In the genomic region with DNA sequence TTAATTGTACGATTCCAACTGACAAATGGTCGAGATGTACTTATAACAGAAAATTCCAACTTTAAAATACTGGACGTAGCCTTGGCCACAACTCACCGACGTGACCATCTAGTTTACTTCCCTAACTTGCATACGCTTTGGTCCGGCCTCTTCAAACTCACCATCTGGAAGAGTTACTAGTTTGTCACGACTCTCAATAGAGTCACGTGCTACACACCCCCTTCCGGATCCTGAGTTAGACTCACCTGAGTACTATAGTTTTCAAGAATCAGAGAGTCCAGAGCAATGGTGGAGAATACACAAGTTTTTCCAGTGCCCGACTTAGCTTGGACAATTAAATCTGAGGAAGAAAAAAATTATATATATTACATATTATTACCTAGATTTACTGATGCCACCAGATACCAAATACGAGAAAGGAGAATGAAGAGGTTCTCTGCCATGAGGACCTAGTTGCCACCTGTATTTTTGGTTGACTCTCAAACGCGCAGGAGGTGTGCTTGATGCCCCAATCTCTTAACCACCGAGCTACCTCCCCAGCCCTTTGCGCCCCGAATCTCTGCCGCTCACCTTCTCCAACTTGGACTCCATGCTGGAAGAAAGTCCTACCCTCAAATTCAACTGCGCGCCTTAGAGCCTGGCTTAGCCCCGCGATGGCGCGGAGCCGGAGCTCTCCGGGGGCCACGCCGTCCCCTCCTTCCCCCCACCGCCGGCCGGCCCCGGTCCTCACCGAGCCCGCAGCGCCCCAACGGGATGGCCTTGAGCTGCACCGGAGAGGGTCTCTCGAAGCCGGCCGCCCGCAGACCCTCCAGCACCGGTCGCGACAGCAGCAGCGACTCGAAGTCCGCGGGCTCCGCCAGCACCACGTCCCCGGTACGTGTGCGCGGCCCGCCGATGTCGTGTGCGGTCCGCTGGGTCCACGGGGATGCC, we compare ENCODE assay signal across 8 mouse cellular contexts. TPM values are rescaled to one million over a fixed set of nuclear protein-coding genes. Genes with fewer than 3 reads are reported as not detected.
DNase-seq lines count a peak whose midpoint lies in the region; ATAC-seq and TF ChIP-seq lines count a peak whose summit lies in the region.

No protein-coding gene starts in this region.

- H3K9me3 ChIP-seq in kidney, embryonic 15.5 days (replicated peaks) = no peaks in the 10 kb centered on the region
- no peaks in the 10 kb centered on the region for H3K9me3 ChIP-seq in G1E (replicated peaks)
- no peaks in the 10 kb centered on the region for H3K9me3 ChIP-seq in forebrain, embryonic 13.5 days (replicated peaks)
- H3K9me3 ChIP-seq in liver, embryonic 13.5 days (replicated peaks) = no peaks in the 10 kb centered on the region

- H3K27ac ChIP-seq in kidney, embryonic 15.5 days = peak overlapping the region; percentile 84
- peak overlapping the region; percentile 76 for H3K27ac ChIP-seq in forebrain, embryonic 13.5 days
- peak overlapping the region; percentile 86 for H3K27ac ChIP-seq in liver, embryonic 13.5 days

- peaks cover 13% of the 10 kb centered on the region for H3K4me1 ChIP-seq in kidney, embryonic 15.5 days
- H3K4me1 ChIP-seq in G1E (ENCODE audit: insufficient read depth, low read depth, low read length) = peaks cover 18% of the 10 kb centered on the region
- H3K4me1 ChIP-seq in forebrain, embryonic 13.5 days = peaks cover 9% of the 10 kb centered on the region
- H3K4me1 ChIP-seq in liver, embryonic 13.5 days (replicated peaks) = peaks cover 23% of the 10 kb centered on the region

- peak overlapping the region; percentile 98 for H3K4me3 ChIP-seq in kidney, embryonic 15.5 days (replicated peaks)
- H3K4me3 ChIP-seq in G1E (ENCODE audit: low read depth, low read length) = peak overlapping the region; percentile 98
- peak overlapping the region; percentile 94 for H3K4me3 ChIP-seq in forebrain, embryonic 13.5 days
- H3K4me3 ChIP-seq in liver, embryonic 13.5 days (replicated peaks) = peak overlapping the region; percentile 97

- peak overlapping the region; percentile 93 for H3K9ac ChIP-seq in kidney, embryonic 15.5 days
- peak overlapping the region; percentile 95 for H3K9ac ChIP-seq in forebrain, embryonic 13.5 days
- H3K9ac ChIP-seq in liver, embryonic 13.5 days = peak overlapping the region; percentile 98

- H3K4me2 ChIP-seq in kidney, embryonic 15.5 days = peak overlapping the region; percentile 74
- H3K4me2 ChIP-seq in forebrain, embryonic 13.5 days = peak overlapping the region; percentile 78
- H3K4me2 ChIP-seq in liver, embryonic 13.5 days = peak overlapping the region; percentile 86

- H3K36me3 ChIP-seq in kidney, embryonic 15.5 days = peaks cover 32% of the 10 kb centered on the region
- peaks cover 32% of the 10 kb centered on the region for H3K36me3 ChIP-seq in G1E (replicated peaks)
- H3K36me3 ChIP-seq in forebrain, embryonic 13.5 days (ENCODE audit: poor library complexity, severe bottlenecking) = peaks cover 24% of the 10 kb centered on the region
- H3K36me3 ChIP-seq in liver, embryonic 13.5 days = peaks cover 30% of the 10 kb centered on the region

- WGBS in kidney, embryonic 15.5 days = 7% methylated on average over 60 of the region's 60 CpGs
- WGBS in forebrain, embryonic 13.5 days = 10% methylated on average over 60 of the region's 60 CpGs
- WGBS in liver, embryonic 13.5 days (ENCODE audit: insufficient replicate concordance) = 4% methylated on average over 60 of the region's 60 CpGs

- no peaks in the 10 kb centered on the region for H3K27me3 ChIP-seq in kidney, embryonic 15.5 days
- no peaks in the 10 kb centered on the region for H3K27me3 ChIP-seq in G1E (ENCODE audit: insufficient read depth, low read length)
- H3K27me3 ChIP-seq in forebrain, embryonic 13.5 days = no peaks in the 10 kb centered on the region
- H3K27me3 ChIP-seq in liver, embryonic 13.5 days = peaks cover 7% of the 10 kb centered on the region; the same call in 1 of the 2 replicates

- no peak for DNase-seq in kidney, postnatal 14 days
- DNase-seq in G1E (ENCODE audit: low spot score) (peak; percentile 41), MN1 (ENCODE audit: low spot score) (no peak)
- no peak for DNase-seq in liver, embryonic 13.5 days
- no peak for DNase-seq in spleen, adult 18-20 months
- DNase-seq in right cerebral cortex, postnatal 4 days = no peak

- no peak for TF ChIP-seq CTCF in G1E (IDR thresholded peaks at IDR 0.05; ENCODE audit: low read depth, low read length)

- ATAC-seq in kidney, embryonic 15.5 days (replicated peaks; ENCODE audit: low FRiP score) = no peak; the same call in 1 of the 2 replicates
- ATAC-seq in G1E (ENCODE audit: extremely low read depth, insufficient number of reproducible peaks, low FRiP score, poor library complexity, severe bottlenecking) = no peak
- ATAC-seq in forebrain, embryonic 13.5 days = no peak
- ATAC-seq in liver, embryonic 13.5 days (ENCODE audit: low read depth) = peak; percentile 45

RNA-seq across cellular contexts. Expression of a gene that starts 0.7 kb away (rescaled TPM):
- 38.0 and 38.7 TPM in 2 replicates for polyA plus RNA-seq in kidney, embryonic 15.5 days (2015; fragmentation: Nextera tagmentation; extraction: Ambion mirVana)
- 32.2 and 34.1 TPM in 2 replicates for total RNA-seq in G1E (2014; fragmentation: Nextera tagmentation)
- total RNA-seq in G1E (2017) = 70.5 and 75.5 TPM in 2 replicates
- polyA plus RNA-seq in G1E (2012) = 13.9 and 16.1 TPM in 2 replicates
- polyA plus RNA-seq in forebrain, embryonic 13.5 days (2015; fragmentation: Nextera tagmentation; extraction: Ambion mirVana) = 36.2 and 38.3 TPM in 2 replicates
- 24.8 and 28.9 TPM in 2 replicates for polyA plus RNA-seq in liver, embryonic 13.5 days (2015; fragmentation: Nextera tagmentation; extraction: Ambion mirVana)

RNA-seq across cellular contexts. Expression of a gene that starts 17.7 kb away (rescaled TPM):
- polyA plus RNA-seq in kidney, embryonic 15.5 days (2015; fragmentation: Nextera tagmentation; extraction: Ambion mirVana) = 1.4 and 1.7 TPM in 2 replicates
- total RNA-seq in G1E (2014; fragmentation: Nextera tagmentation) = 1.6 and 4.6 TPM in 2 replicates
- 3.0 and 3.8 TPM in 2 replicates for total RNA-seq in G1E (2017)
- polyA plus RNA-seq in G1E (2012) = 1.9 and 2.2 TPM in 2 replicates
- 2.5 and 3.6 TPM in 2 replicates for polyA plus RNA-seq in forebrain, embryonic 13.5 days (2015; fragmentation: Nextera tagmentation; extraction: Ambion mirVana)
- 0.31 and 0.35 TPM in 2 replicates for polyA plus RNA-seq in liver, embryonic 13.5 days (2015; fragmentation: Nextera tagmentation; extraction: Ambion mirVana)
